ENCODE assay signal across 10 mouse cellular contexts in genomic region chr5:131948571-131949151, GRCm38 (mm10).
DNase-seq lines count a peak whose midpoint lies in the region; ATAC-seq and TF ChIP-seq lines count a peak whose summit lies in the region.
"Had no signal": no experiment of that assay in that cellular context is flagged by ENCODE, and none has a peak within 500 bp of the region (broad histone marks: within the 10 kb centered on the region; RNA-seq: fewer than 3 reads in every experiment).

No protein-coding gene starts in this region.

- peaks cover 3% of the 10 kb centered on the region; the same call in 1 of the 2 replicates for H3K9me3 ChIP-seq in embryonic facial prominence, embryonic 13.5 days
- H3K9me3 ChIP-seq in hindbrain, embryonic 12.5 days (replicated peaks) = no peaks in the 10 kb centered on the region
- H3K9me3 ChIP-seq in midbrain, embryonic 12.5 days = no peaks in the 10 kb centered on the region

- ATAC-seq in embryonic facial prominence, embryonic 13.5 days (ENCODE audit: insufficient number of reproducible peaks, insufficient read depth, low FRiP score, low TSS enrichment, low read depth) = 0 out of 2 replicates have a peak, but pooled peaks have one; percentile 48
- peak; percentile 52 for ATAC-seq in hindbrain, embryonic 12.5 days (ENCODE audit: low FRiP score)
- ATAC-seq in midbrain, embryonic 12.5 days (ENCODE audit: low FRiP score, low read depth) = no peak
- ATAC-seq: intestine, postnatal 0 days; liver, postnatal 0 days had no signal

- peaks cover 46% of the 10 kb centered on the region for H3K4me1 ChIP-seq in embryonic facial prominence, embryonic 13.5 days
- peaks cover 35% of the 10 kb centered on the region for H3K4me1 ChIP-seq in hindbrain, embryonic 12.5 days
- peaks cover 33% of the 10 kb centered on the region for H3K4me1 ChIP-seq in midbrain, embryonic 12.5 days

- H3K27ac ChIP-seq in embryonic facial prominence, embryonic 13.5 days = peak overlapping the region; percentile 82
- H3K27ac ChIP-seq in hindbrain, embryonic 12.5 days = peak overlapping the region; percentile 79
- peak overlapping the region; percentile 79 for H3K27ac ChIP-seq in midbrain, embryonic 12.5 days (replicated peaks)

- peak; percentile 83 for DNase-seq in brain, embryonic 14.5 days (ENCODE audit: low read depth)
- DNase-seq in cerebellum, adult 11-12 months = no peak
- DNase-seq in frontal cortex, postnatal 36 days (ENCODE audit: low spot score in 2 of 2) = no peak
- no peak for DNase-seq in adrenal gland, postnatal 14 days
- DNase-seq: liver, postnatal 0 days; right cerebral cortex, postnatal 25 days had no signal

- H3K4me2 ChIP-seq in embryonic facial prominence, embryonic 13.5 days = peak overlapping the region; percentile 5; the same call in 1 of the 2 replicates
- H3K4me2 ChIP-seq in hindbrain, embryonic 12.5 days (replicated peaks) = no peak overlapping the region
- H3K4me2 ChIP-seq in midbrain, embryonic 12.5 days (replicated peaks) = no peak overlapping the region

- no peaks in the 10 kb centered on the region for H3K36me3 ChIP-seq in embryonic facial prominence, embryonic 13.5 days
- H3K36me3 ChIP-seq in hindbrain, embryonic 12.5 days = no peaks in the 10 kb centered on the region
- H3K36me3 ChIP-seq in midbrain, embryonic 12.5 days = no peaks in the 10 kb centered on the region

- WGBS in embryonic facial prominence, embryonic 13.5 days = 8% methylated on average over 7 of the region's 7 CpGs
- WGBS in hindbrain, embryonic 12.5 days = 22% methylated on average over 7 of the region's 7 CpGs
- 23% methylated on average over 7 of the region's 7 CpGs for WGBS in midbrain, embryonic 12.5 days

- H3K27me3 ChIP-seq in embryonic facial prominence, embryonic 13.5 days = no peaks in the 10 kb centered on the region
- H3K27me3 ChIP-seq in hindbrain, embryonic 12.5 days = no peaks in the 10 kb centered on the region
- no peaks in the 10 kb centered on the region for H3K27me3 ChIP-seq in midbrain, embryonic 12.5 days

- H3K4me3 ChIP-seq in embryonic facial prominence, embryonic 13.5 days = no peak overlapping the region
- no peak overlapping the region for H3K4me3 ChIP-seq in hindbrain, embryonic 12.5 days
- no peak overlapping the region for H3K4me3 ChIP-seq in midbrain, embryonic 12.5 days

- H3K9ac ChIP-seq in embryonic facial prominence, embryonic 13.5 days = 0 out of 2 replicates have a peak overlapping the region, but pooled peaks have one; percentile 7
- no peak overlapping the region for H3K9ac ChIP-seq in hindbrain, embryonic 12.5 days
- H3K9ac ChIP-seq in midbrain, embryonic 12.5 days (replicated peaks) = no peak overlapping the region
- H3K9ac ChIP-seq: liver, postnatal 0 days had no signal

- TF ChIP-seq POLR2A in brain, embryonic 14.5 days (IDR thresholded peaks at IDR 0.05; ENCODE audit: borderline replicate concordance, extremely low read depth, insufficient read depth, insufficient read length, poor library complexity, severe bottlenecking) = no peak

- no peak for TF ChIP-seq CTCF in brain, embryonic 14.5 days (IDR thresholded peaks at IDR 0.05; ENCODE audit: borderline replicate concordance, extremely low read depth, insufficient read depth, insufficient read length)
